Mouse (Mus musculus) neural tube, postnatal 0 days (tissue): ENCODE measurements around the gene 4933402E13Rik. TPM values are rescaled to one million over a fixed set of nuclear protein-coding genes. Genes with fewer than 3 reads are reported as not detected.

ENCODE experiments used
- polyA plus RNA-seq: library from polyadenylated mRNA; unstranded; fragments of >200 nt; fragmentation: Nextera tagmentation; extraction: Ambion mirVana; gene quantifications from 2 replicates; pipeline ENCODE4 v1.2.1, GENCODE M21; 2015

4933402E13Rik gene
- not detected in 2 replicates for polyA plus RNA-seq

GRCm38 (mm10) chrX:62283199-62283598 is at the start of gene 4933402E13Rik:
4933402E13Rik (plus strand) TSS chrX:62283499.

Other genes with a start within 250 kb of the 4933402E13Rik start
- gene 4931400O07Rik, start 184.5 kb downstream of the 4933402E13Rik start, polyA plus RNA-seq, result not detected in 2 replicates